Mouse (Mus musculus) small intestine, adult 2 months (tissue): Measurements from ENCODE around the gene Zkscan1.

ENCODE experiments used
- CTCF ChIP-seq: fragments of 200-500 bp; IDR thresholded peaks from 2 replicates; pipeline ENCODE4 v1.5.1; 2012; ENCODE audit warnings: low read depth, mild to moderate bottlenecking, control low read depth, inconsistent platforms, low read length, moderate library complexity, mixed read lengths; ENCODE audit not compliant: insufficient replicate concordance, insufficient read length; ENCODE audit errors: extremely low read depth
- POLR2A ChIP-seq: fragments of 200-500 bp; IDR thresholded peaks from 2 replicates; pipeline ENCODE4 v1.6.1; 2012; ENCODE audit warnings: low read depth, mild to moderate bottlenecking, control low read depth, inconsistent platforms, low read length, moderate library complexity

- TF ChIP-seq POLR2A (no peak), CTCF (no peak)
Observed at GRCm38 (mm10) chr5:138138585-138138984, 53.7 kb downstream of the Zkscan1 start.
